Mouse (Mus musculus) myocyte (in vitro differentiated cells): ENCODE measurements around the gene Calr4.

ENCODE experiments used
- E2F4 ChIP-seq: IDR thresholded peaks from one replicate; pipeline ENCODE4 v1.6.1; 2011; ENCODE audit warnings: mild to moderate bottlenecking, control low read depth, moderate library complexity; ENCODE audit not compliant: insufficient read depth
- MAX ChIP-seq: IDR thresholded peaks from one replicate; pipeline ENCODE4 v1.6.1; 2011; ENCODE audit warnings: low read depth, mild to moderate bottlenecking, control low read depth
- MYOD1 ChIP-seq, 3 experiments: IDR thresholded peaks; one replicate each; pipeline ENCODE4 v1.6.1; 2011; ENCODE audit warnings: control low read depth in 2 of 3, low read depth in 2 of 3, mild to moderate bottlenecking in 2 of 3, moderate library complexity in 1 of 3; ENCODE audit not compliant: insufficient read length in 2 of 3, control insufficient read depth in 1 of 3
- POLR2A ChIP-seq: IDR thresholded peaks from one replicate; pipeline ENCODE4 v1.6.1; 2011; ENCODE audit warnings: low read depth, mild to moderate bottlenecking, control low read depth, moderate library complexity; ENCODE audit not compliant: insufficient read length
- POLR2AphosphoS2 ChIP-seq: IDR thresholded peaks from one replicate; pipeline ENCODE4 v1.6.1; 2011; ENCODE audit warnings: low read depth, control low read depth; ENCODE audit not compliant: insufficient read length
- SRF ChIP-seq: IDR thresholded peaks from one replicate; pipeline ENCODE4 v1.6.1; 2011; ENCODE audit warnings: low read depth; ENCODE audit not compliant: control insufficient read depth, insufficient read length
- TCF12 ChIP-seq: IDR thresholded peaks from one replicate; pipeline ENCODE4 v1.6.1; 2011; ENCODE audit warnings: mild to moderate bottlenecking, control low read depth; ENCODE audit not compliant: poor library complexity, insufficient read depth, severe bottlenecking
- TCF3 ChIP-seq: IDR thresholded peaks from one replicate; pipeline ENCODE4 v1.6.1; 2011; ENCODE audit warnings: low read depth, control low read depth; ENCODE audit not compliant: insufficient read length

DNA sequence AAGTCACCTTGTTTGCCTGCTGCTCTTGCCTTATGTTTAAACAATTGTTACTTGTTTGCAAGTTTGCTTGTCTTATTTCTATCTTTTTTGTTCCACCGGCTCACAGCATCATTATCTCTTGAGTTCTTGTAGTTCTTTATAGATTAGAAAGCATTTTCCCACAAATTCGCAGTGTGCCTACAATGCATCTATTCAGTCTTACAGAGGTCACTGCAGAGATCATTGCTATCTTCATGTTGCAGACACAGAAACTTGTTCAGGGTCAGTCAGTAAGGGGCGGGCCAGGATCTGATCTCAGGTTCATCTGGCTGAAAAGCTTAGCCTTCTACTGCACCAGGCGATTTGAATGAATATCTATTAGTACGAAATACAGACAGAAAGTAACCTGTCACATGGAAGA lies 20.2 kb downstream of the Calr4 start:
- TF ChIP-seq SRF (no peak), POLR2A (no peak), MAX (no peak), POLR2AphosphoS2 (no peak), MYOD1 (IDR thresholded peaks at IDR 0.05; ENCODE audit: control insufficient read depth in 1 of 3, insufficient read length in 2 of 3, low read depth in 2 of 3) (no peak), TCF3 (no peak), E2F4 (no peak), TCF12 (no peak)
